Mouse (Mus musculus): Measurements from ENCODE around the gene Ufd1. TPM values are rescaled to one million over a fixed set of nuclear protein-coding genes. Genes with fewer than 3 reads are reported as not detected.

The Ufd1 gene
- polyA plus RNA-seq (2012; rRNA removed; ENCODE audit: low replicate concordance) = 9.3 and 14.3 TPM in 2 replicates

GRCm38 (mm10) chr16:18811468-18812384 is at the start of gene Ufd1, which contains the start of gene Cdc45:
TSS of gene Ufd1 (plus strand) at chr16:18811779.
TSS of gene Cdc45 (minus strand) at chr16:18811987.

GRCm38 (mm10) chr16:18776556-18777100 is 35.0 kb upstream of the Ufd1 start, which contains the start of gene Cldn5:
TSS of gene Cldn5 (plus strand) at chr16:18776847.

GRCm38 (mm10) chr16:18836468-18837208 is 25.1 kb downstream of the Ufd1 start, which contains the start of the genes 2510002D24Rik and Gm28539:
TSS of gene 2510002D24Rik (plus strand) at chr16:18836578.
TSS of gene Gm28539 (plus strand) at chr16:18836584.

GRCm38 (mm10) chr16:18876442-18877308 is 65.1 kb downstream of the Ufd1 start, which contains the start of the genes Mrpl40 and Hira:
TSS of gene Mrpl40 (minus strand) at chr16:18876862.
TSS of gene Hira (plus strand) at chr16:18877037.

Other genes starting within 250 kb of the Ufd1 start
- 6.8 and 14.9 TPM in 2 replicates for gene Tbx1, start 221.1 kb upstream of the Ufd1 start, polyA plus RNA-seq (2012; rRNA removed; ENCODE audit: low replicate concordance)
- gene Gp1bb, start 189.4 kb upstream of the Ufd1 start, polyA plus RNA-seq (2012; rRNA removed; ENCODE audit: low replicate concordance) = 32.7 and 480 TPM in 2 replicates
- gene Gm49601, start 185.4 kb upstream of the Ufd1 start, polyA plus RNA-seq (2012; rRNA removed; ENCODE audit: low replicate concordance) = 33.7 and 105 TPM in 2 replicates
- 83.1 and 241 TPM in 2 replicates for gene Sept5, start 181.8 kb upstream of the Ufd1 start, polyA plus RNA-seq (2012; rRNA removed; ENCODE audit: low replicate concordance)
- 9.6 and 21.2 TPM in 2 replicates for gene Cldn5, start 34.9 kb upstream of the Ufd1 start, polyA plus RNA-seq (2012; rRNA removed; ENCODE audit: low replicate concordance)
- gene Cdc45, start 208 bp downstream of the Ufd1 start, polyA plus RNA-seq (2012; rRNA removed; ENCODE audit: low replicate concordance) = 6.5 and 8.8 TPM in 2 replicates
- 36.7 and 77.8 TPM in 2 replicates for gene 2510002D24Rik, start 24.8 kb downstream of the Ufd1 start, polyA plus RNA-seq (2012; rRNA removed; ENCODE audit: low replicate concordance)
- 0.61 TPM in 1 of 2 replicates, not detected in the other for gene Gm28539, start 24.8 kb downstream of the Ufd1 start, polyA plus RNA-seq (2012; rRNA removed; ENCODE audit: low replicate concordance)
- 6.0 and 6.1 TPM in 2 replicates for gene Mrpl40, start 65.1 kb downstream of the Ufd1 start, polyA plus RNA-seq (2012; rRNA removed; ENCODE audit: low replicate concordance)
- 36.8 and 51.6 TPM in 2 replicates for gene Hira, start 65.3 kb downstream of the Ufd1 start, polyA plus RNA-seq (2012; rRNA removed; ENCODE audit: low replicate concordance)

Data from duodenum, adult 2 months (tissue).